Mouse (Mus musculus): ENCODE results near the gene Hoxd9.

The Hoxd9 gene

GRCm38 (mm10) chr2:74733765-74734164 is 36.2 kb downstream of the Hoxd9 start:
- DNase-seq (ENCODE audit: low spot score) = no peak

- DNase-seq (ENCODE audit: low spot score) = no peak
Measured at GRCm38 (mm10) chr2:74734451-74734850, 36.9 kb downstream of the Hoxd9 start.

- no peak for DNase-seq (ENCODE audit: low spot score)
Measured at GRCm38 (mm10) chr2:74734996-74735811, 37.7 kb downstream of the Hoxd9 start.

GRCm38 (mm10) chr2:74735851-74736687 is 38.5 kb downstream of the Hoxd9 start:
- DNase-seq (ENCODE audit: low spot score) = no peak

- DNase-seq (ENCODE audit: low spot score) = no peak
Measured at GRCm38 (mm10) chr2:74736688-74737577, 39.4 kb downstream of the Hoxd9 start.

GRCm38 (mm10) chr2:74737578-74738070 is 40.1 kb downstream of the Hoxd9 start:
- no peak for DNase-seq (ENCODE audit: low spot score)

GRCm38 (mm10) chr2:74738623-74739475 is 41.3 kb downstream of the Hoxd9 start:
- DNase-seq (ENCODE audit: low spot score) = no peak

- no peak for DNase-seq (ENCODE audit: low spot score)
Measured at GRCm38 (mm10) chr2:74739476-74739800, 41.9 kb downstream of the Hoxd9 start.

GRCm38 (mm10) chr2:74739869-74740268 is 42.3 kb downstream of the Hoxd9 start:
- no peak for DNase-seq (ENCODE audit: low spot score)

- DNase-seq (ENCODE audit: low spot score) = no peak
Measured at GRCm38 (mm10) chr2:74740311-74741091, 43.0 kb downstream of the Hoxd9 start.

- no peak for DNase-seq (ENCODE audit: low spot score)
Measured at GRCm38 (mm10) chr2:74741252-74741978, 43.9 kb downstream of the Hoxd9 start.

- DNase-seq (ENCODE audit: low spot score) = no peak
Measured at GRCm38 (mm10) chr2:74741979-74742277, 44.4 kb downstream of the Hoxd9 start.

- DNase-seq (ENCODE audit: low spot score) = no peak
Measured at GRCm38 (mm10) chr2:74745540-74746297, 48.2 kb downstream of the Hoxd9 start.

GRCm38 (mm10) chr2:74746298-74746921 is 48.9 kb downstream of the Hoxd9 start:
- no peak for DNase-seq (ENCODE audit: low spot score)

- no peak for DNase-seq (ENCODE audit: low spot score)
Measured at GRCm38 (mm10) chr2:74747006-74747405, 49.5 kb downstream of the Hoxd9 start.

- DNase-seq (ENCODE audit: low spot score) = no peak
Measured at GRCm38 (mm10) chr2:74747661-74748141, 50.2 kb downstream of the Hoxd9 start.

- no peak for DNase-seq (ENCODE audit: low spot score)
Measured at GRCm38 (mm10) chr2:74748436-74748995, 51.0 kb downstream of the Hoxd9 start.
